Mouse (Mus musculus) limb, embryonic 12.5 days (tissue): ENCODE measurements around the gene Gm38392. TPM values are rescaled to one million over a fixed set of nuclear protein-coding genes. Genes with fewer than 3 reads are reported as not detected.
A peak's percentile ranks its signal among the peaks of the same experiment; 100 is the strongest.

Experiments used
- ATAC-seq: fragments of 200-750 bp; cut with Nextera tagmentation; 2 replicates; pipeline ENCODE4 v1.8.0; 2017; ENCODE audit warnings: low read depth, moderate TSS enrichment; ENCODE audit not compliant: insufficient number of reproducible peaks, insufficient read depth, low FRiP score, low TSS enrichment
- H3K27ac ChIP-seq: fragments of 300-500 bp; sonication (generic); 2 replicates; pipeline ENCODE4 v1.5.1; 2016; ENCODE audit warnings: mild to moderate bottlenecking, moderate library complexity
- H3K27me3 ChIP-seq: fragments of 300-500 bp; sonication (generic); 2 replicates; pipeline ENCODE4 v1.6.1; 2016; ENCODE audit warnings: mild to moderate bottlenecking, moderate library complexity
- H3K36me3 ChIP-seq: fragments of 300-500 bp; sonication (generic); 2 replicates; pipeline ENCODE4 v1.6.1; 2016; ENCODE audit warnings: mild to moderate bottlenecking, moderate library complexity
- H3K4me1 ChIP-seq: fragments of 300-500 bp; sonication (generic); replicated peaks from 2 replicates; pipeline ENCODE4 v1.6.1; 2016
- H3K4me2 ChIP-seq: fragments of 300-500 bp; sonication (generic); 2 replicates; pipeline ENCODE4 v1.6.1; 2016; ENCODE audit warnings: mild to moderate bottlenecking, moderate library complexity
- H3K4me3 ChIP-seq: fragments of 300-500 bp; sonication (generic); replicated peaks from 2 replicates; pipeline ENCODE4 v1.5.1; 2016; ENCODE audit warnings: mild to moderate bottlenecking
- H3K9ac ChIP-seq: fragments of 300-500 bp; sonication (generic); replicated peaks from 2 replicates; pipeline ENCODE4 v1.6.1; 2016; ENCODE audit warnings: mild to moderate bottlenecking, moderate library complexity
- H3K9me3 ChIP-seq: fragments of 300-500 bp; sonication (generic); 2 replicates; pipeline ENCODE4 v1.6.1; 2016; ENCODE audit warnings: mild to moderate bottlenecking, moderate library complexity
- WGBS: fragments of 180-500 bp; shearing (Covaris S2); methylation state at CpG from one replicate; pipeline ENCODE4 v1.1.7; 2016; 5-methylcytosine and 5-hydroxymethylcytosine counted together
- polyA plus RNA-seq: library from polyadenylated mRNA; unstranded; fragments of >200 nt; fragmentation: Nextera tagmentation; extraction: Ambion mirVana; gene quantifications from 2 replicates; pipeline ENCODE4 v1.2.1, GENCODE M21; 2016

Gene Gm38392
- polyA plus RNA-seq, 1 experiment from 2014 or later = 0.25 TPM

DNA sequence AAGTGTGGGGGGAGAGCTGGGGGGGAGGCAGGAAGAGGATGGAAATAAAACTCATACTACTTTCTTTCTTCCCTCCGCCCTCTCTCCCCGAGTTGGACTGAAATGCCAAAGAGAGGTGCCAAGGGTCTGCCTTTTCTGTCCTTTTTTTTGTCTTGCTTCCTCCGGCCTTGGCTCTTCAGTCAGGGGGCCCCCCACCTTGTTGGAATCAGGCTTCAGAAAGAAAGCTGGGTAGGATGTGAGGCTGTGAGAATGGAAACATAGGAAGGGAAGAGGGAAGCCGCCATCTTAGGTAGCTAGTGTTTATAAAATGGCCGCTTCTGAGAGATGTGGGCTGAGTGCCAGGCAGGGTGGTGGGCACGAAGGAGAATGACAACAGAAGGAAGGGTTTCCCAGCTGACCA is 64.6 kb downstream of the Gm38392 start:
- no peak overlapping the region for H3K4me3 ChIP-seq
- no peak overlapping the region for H3K4me2 ChIP-seq
- no peaks in the 10 kb centered on the region for H3K4me1 ChIP-seq
- no peak for ATAC-seq
- no peak overlapping the region for H3K9ac ChIP-seq
- WGBS = 82% methylated on average over 6 of the region's 6 CpGs
- H3K27ac ChIP-seq = no peak overlapping the region
- H3K9me3 ChIP-seq = 0 out of 2 replicates have a peak, but pooled peaks cover 3% of the 10 kb centered on the region
- peaks cover 86% of the 10 kb centered on the region for H3K27me3 ChIP-seq
- no peaks in the 10 kb centered on the region for H3K36me3 ChIP-seq

DNA sequence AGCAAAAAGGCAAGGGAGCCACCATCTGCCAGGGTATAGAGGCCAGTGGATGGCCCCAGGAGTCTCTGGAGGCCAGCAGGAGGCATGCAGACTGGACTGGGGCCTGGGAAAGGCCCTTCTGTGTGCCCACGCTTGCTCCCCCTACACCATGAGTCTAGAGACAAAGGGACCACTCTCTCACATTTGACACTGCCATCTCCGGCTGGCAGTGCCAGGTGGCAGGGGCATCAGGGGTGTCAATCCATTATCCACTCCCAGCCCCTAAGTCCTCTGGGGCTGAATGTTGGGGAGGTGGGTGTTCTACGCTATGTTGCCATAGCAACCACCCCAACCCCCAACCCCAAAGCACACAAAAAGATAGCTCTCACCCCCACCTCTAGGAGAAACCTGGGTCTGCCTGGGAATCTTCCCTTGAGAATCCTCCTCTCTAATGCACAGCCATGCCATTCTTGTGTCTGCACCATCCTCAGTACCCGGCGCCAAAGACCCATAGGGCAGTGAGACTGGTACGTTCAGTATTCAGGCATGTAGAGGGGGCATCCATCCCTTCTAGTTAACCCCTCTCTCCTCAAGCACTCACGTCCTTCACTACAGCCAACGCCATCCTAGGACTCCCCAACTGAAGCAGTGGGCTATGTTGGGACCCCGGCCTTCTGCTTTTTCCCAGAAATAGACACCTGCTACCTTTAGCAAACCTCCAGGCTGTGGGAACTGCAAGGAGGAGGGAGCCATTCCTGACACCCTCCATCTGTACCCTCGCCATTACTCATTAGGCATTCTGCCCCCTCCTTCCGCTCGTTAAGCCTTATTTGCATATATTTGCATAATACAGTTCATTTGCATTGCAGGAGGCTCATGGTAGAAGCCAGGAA is 65.3 kb downstream of the Gm38392 start:
- Histone ChIP-seq H3K36me3 (no peaks in the 10 kb centered on the region), H3K27me3 (peaks cover 93% of the 10 kb centered on the region), H3K4me3 (no peak overlapping the region), H3K9me3 (0 out of 2 replicates have a peak, but pooled peaks cover 3% of the 10 kb centered on the region), H3K4me1 (no peaks in the 10 kb centered on the region), H3K9ac (no peak overlapping the region), H3K4me2 (no peak overlapping the region), H3K27ac (no peak overlapping the region)
- ATAC-seq = no peak
- WGBS = 50% methylated on average over 12 of the region's 12 CpGs

DNA sequence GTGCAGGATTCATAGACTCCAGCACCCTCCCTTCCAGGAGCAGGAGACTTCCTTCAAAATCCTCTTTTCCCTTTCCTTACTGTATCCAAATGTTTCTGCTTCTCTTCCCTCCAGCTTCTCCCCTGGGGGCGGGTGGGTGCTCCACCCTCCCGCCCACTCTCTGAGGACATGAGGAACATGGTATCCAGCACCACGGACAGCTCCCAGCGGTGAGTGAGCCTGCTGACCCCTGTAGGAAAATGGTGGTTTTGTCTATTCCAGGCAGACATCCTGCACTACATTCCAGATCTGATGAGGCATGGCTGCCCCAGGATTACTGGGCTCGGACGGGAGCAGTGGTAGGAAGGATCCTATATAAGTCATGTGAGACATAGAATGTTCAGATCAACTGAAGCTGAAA is 66.2 kb downstream of the Gm38392 start:
- ATAC-seq = no peak; the same call in 1 of the 2 replicates
- no peak overlapping the region for H3K4me2 ChIP-seq
- no peak overlapping the region for H3K27ac ChIP-seq
- peaks cover 98% of the 10 kb centered on the region for H3K27me3 ChIP-seq
- under 1% methylated on average over 6 of the region's 6 CpGs for WGBS
- H3K36me3 ChIP-seq = no peaks in the 10 kb centered on the region
- H3K4me3 ChIP-seq = no peak overlapping the region
- no peak overlapping the region for H3K9ac ChIP-seq
- H3K9me3 ChIP-seq = 0 out of 2 replicates have a peak, but pooled peaks cover 3% of the 10 kb centered on the region
- H3K4me1 ChIP-seq = no peaks in the 10 kb centered on the region

DNA sequence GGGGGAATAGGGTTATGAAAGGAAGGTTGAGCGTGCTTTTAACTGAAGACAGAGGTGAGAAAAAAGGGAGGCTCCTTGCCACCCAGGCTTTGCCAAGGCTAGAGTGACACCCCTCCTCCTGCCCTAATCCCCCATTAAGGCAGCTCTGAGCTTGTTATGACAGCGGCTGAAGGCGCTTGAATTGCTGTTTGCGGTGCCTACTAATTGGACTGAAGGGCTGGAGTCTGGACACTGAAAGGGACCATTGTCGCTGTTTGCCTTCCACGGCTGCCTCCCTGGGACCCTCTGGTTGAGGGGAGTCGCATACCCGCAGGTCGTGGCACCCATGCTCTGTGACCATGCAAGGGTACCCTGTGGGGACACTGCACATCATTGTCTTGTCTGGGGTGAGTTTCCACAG is 67.1 kb downstream of the Gm38392 start:
- Histone ChIP-seq H3K27ac (no peak overlapping the region), H3K9me3 (0 out of 2 replicates have a peak, but pooled peaks cover 3% of the 10 kb centered on the region), H3K36me3 (no peaks in the 10 kb centered on the region), H3K4me2 (no peak overlapping the region), H3K9ac (no peak overlapping the region), H3K4me3 (no peak overlapping the region), H3K27me3 (peaks cover 98% of the 10 kb centered on the region), H3K4me1 (peaks cover 5% of the 10 kb centered on the region)
- ATAC-seq = no peak
- 17% methylated on average over 9 of the region's 9 CpGs for WGBS

DNA sequence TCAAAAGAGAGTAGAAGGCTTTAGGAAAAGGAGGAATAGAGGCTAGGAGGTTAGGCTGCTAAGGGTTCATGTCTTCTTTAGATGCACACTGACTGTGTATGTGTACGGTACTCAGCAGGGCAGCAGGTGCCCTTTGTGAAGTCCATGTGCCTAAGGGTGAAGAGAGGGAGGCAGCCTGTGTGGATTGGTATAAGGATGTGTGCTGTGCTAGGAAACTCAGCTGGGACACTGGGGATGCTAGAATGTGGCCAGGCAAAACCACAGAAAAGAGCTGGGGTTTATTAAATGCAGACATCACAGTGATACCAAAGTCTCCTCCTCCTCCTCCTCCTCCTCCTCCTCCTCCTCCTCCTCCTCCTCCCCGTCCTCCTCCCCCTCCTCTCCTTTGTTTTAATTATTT is 69.3 kb downstream of the Gm38392 start:
- 60% methylated on average over 1 of the region's 2 CpGs for WGBS
- Histone ChIP-seq H3K4me3 (no peak overlapping the region), H3K9ac (no peak overlapping the region), H3K36me3 (no peaks in the 10 kb centered on the region), H3K9me3 (0 out of 2 replicates have a peak, but pooled peaks cover 3% of the 10 kb centered on the region), H3K4me1 (peaks cover 14% of the 10 kb centered on the region), H3K4me2 (no peak overlapping the region), H3K27ac (no peak overlapping the region), H3K27me3 (peaks cover 99% of the 10 kb centered on the region)
- ATAC-seq = no peak

DNA sequence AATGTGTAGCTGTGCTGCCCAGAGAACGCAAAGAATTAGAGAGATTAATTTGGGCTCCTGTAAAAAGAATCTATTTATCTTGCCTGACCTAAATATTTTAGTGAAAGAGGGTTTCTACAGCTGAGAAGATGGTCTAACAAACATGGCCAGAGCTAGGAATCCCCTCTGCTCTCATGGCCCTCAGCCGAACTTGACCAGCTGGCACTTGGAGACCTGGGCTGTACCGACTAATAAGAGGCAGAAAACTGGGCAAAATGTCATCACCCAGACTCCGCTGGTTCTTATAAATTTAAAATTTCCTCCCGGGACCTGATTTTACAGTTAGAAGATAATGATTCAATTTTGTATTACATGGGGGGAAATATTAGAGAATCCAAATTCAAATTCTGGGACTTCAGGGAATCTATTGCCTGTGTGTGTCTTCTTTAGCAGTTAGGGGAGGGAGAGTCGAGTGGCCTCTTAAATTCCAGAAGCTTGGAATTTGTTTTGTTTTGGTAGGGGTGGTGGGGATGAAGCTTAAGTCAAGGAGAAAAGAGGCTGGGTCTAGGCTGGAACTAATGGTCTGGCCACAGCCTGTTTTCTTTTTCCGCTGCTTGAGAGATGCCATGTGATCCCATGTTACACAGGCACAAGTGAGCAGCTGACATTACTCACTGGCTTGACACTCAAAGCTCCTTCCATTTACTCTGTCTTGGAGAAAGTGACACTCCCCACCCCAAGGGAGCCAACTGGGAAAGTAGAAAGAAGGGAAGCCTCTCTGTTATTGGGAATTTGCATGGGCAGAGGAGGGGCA is 70.3 kb downstream of the Gm38392 start:
- H3K9ac ChIP-seq = no peak overlapping the region
- ATAC-seq = no peak
- 0 out of 2 replicates have a peak, but pooled peaks cover 3% of the 10 kb centered on the region for H3K9me3 ChIP-seq
- H3K27ac ChIP-seq = no peak overlapping the region
- no peak overlapping the region for H3K4me3 ChIP-seq
- H3K4me2 ChIP-seq = no peak overlapping the region
- H3K27me3 ChIP-seq = peaks cover 99% of the 10 kb centered on the region
- no peaks in the 10 kb centered on the region for H3K36me3 ChIP-seq
- 7% methylated on average over 7 of the region's 7 CpGs for WGBS
- H3K4me1 ChIP-seq = peaks cover 14% of the 10 kb centered on the region

DNA sequence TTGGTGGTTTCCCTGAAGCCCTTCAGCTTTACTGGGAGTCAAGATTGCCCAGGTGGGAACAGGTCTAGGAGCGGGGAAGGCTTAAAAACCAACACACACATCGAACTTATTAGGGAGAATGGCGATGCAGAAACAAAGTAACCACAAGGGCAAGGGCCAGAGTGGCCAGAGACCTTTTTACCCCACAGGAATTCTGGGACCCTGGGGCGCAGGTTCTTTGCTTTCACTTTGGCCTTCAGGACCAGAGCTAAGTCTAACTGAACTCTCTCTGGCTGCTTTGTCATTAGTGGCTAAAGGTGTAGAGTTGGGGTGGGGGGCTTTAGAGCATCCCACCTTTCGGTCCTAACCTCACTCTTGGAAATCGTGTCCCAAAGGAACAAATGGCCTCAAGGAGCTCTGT is 70.9 kb downstream of the Gm38392 start:
- Histone ChIP-seq H3K9ac (no peak overlapping the region), H3K36me3 (no peaks in the 10 kb centered on the region), H3K4me1 (peaks cover 14% of the 10 kb centered on the region), H3K27me3 (peaks cover 99% of the 10 kb centered on the region), H3K4me3 (peak overlapping the region; percentile 21; the same call in 1 of the 2 replicates), H3K27ac (no peak overlapping the region), H3K4me2 (no peak overlapping the region), H3K9me3 (0 out of 2 replicates have a peak, but pooled peaks cover 3% of the 10 kb centered on the region)
- 2% methylated on average over 6 of the region's 6 CpGs for WGBS
- ATAC-seq = no peak

DNA sequence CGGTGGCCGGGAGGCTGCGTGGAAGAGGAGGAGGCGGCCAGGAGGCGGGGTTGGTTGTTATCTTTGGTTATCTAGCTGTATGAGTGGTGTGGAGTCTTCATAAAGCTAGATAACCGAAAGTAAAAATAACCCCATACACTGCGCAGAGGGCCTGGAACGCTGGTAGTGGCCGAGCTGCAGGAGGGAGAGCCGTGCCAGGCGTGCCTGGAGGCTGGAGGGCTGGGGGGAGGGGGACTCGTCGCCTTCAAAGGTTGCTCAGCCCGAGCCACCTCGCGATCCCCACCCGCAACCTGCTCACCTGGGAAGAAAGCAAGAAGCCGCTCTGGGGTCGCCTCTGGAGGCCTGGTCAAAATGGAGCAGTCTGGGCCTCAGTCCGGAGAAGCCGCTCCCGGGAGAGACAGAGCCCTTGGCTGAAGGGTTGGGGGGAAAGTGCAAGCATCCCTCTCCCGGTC is 71.4 kb downstream of the Gm38392 start:
- no peak overlapping the region for H3K27ac ChIP-seq
- H3K36me3 ChIP-seq = no peaks in the 10 kb centered on the region
- H3K9me3 ChIP-seq = 0 out of 2 replicates have a peak, but pooled peaks cover 3% of the 10 kb centered on the region
- no peak for ATAC-seq
- H3K4me3 ChIP-seq = peak overlapping the region; percentile 21
- peak overlapping the region; percentile 32 for H3K4me2 ChIP-seq
- peaks cover 14% of the 10 kb centered on the region for H3K4me1 ChIP-seq
- H3K27me3 ChIP-seq = peaks cover 99% of the 10 kb centered on the region
- under 1% methylated on average over 23 of the region's 23 CpGs for WGBS
- no peak overlapping the region for H3K9ac ChIP-seq

DNA sequence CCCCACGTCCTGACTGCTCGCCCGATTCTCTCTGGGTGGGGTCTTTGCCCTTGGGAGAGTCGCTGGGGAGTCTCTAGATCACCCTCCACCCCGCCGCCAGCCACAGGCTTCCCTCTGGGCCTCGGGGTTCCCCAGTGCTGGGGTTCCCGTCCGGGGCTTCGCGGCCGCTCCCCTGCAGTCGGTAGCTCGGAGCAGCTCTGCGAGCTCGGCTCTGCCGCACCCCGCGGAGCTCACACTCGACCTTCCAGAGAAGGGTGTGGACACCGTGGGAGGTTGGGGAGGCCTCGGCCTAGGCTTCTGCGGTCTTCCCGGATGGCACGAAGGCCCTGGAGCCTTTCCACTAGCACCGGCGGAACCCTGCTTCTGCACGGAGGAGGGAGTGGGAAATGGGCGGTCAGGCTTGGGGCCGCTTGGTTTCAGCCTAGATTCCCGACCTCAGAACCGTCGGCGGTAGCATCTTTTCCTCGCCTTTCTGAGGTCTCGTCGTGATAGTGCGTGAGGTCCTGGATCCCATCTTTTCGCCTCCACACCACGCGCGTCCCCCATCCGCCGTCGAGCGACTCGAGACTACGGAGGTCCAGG is 71.9 kb downstream of the Gm38392 start:
- Histone ChIP-seq H3K27ac (no peak overlapping the region), H3K4me1 (peaks cover 14% of the 10 kb centered on the region)
- under 1% methylated on average over 48 of the region's 48 CpGs for WGBS

DNA sequence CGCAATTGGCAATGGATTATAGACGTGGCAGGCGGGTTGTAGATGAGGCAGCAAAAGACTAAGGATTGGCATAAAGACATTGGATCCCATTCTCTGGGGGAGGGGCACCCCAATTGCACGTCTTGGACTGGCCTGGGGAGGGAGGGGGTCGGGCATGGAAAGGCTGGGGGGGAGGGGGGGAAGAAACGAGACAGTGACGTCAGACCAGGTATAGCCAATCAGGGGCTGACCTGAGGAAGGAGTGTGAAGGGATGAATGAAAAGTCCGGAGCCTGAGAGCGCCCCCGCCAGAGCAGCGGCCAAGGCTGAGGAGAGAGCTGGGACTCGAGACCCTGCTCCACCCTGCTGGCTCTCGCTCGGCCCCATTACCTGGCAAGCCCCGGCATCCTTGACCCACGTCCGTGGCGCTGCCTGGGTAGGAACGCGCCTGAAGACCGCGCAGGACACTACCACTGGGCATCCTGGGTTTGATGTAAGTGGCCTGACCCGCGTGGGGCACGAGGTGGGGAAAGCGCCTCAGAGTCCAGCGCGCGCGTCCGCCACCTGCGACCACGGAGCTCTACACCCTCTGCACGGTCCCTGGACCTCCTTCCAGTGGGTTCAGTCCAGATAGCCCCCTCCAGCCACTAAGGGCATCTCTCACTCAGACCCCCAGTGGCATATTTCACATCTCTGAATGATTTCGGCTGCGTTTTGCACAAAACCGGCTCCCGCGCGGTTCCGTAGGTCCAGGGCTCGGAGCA is 72.6 kb downstream of the Gm38392 start:
- Histone ChIP-seq H3K4me1 (peaks cover 14% of the 10 kb centered on the region), H3K9me3 (no peaks in the 10 kb centered on the region), H3K27ac (no peak overlapping the region), H3K36me3 (no peaks in the 10 kb centered on the region), H3K4me3 (peak overlapping the region; percentile 21), H3K9ac (no peak overlapping the region), H3K4me2 (0 out of 2 replicates have a peak overlapping the region, but pooled peaks have one; percentile 32), H3K27me3 (peaks cover 99% of the 10 kb centered on the region)
- WGBS = 1% methylated on average over 41 of the region's 42 CpGs
- ATAC-seq = no peak

More for the DNA sequence above, 71.9 kb downstream of the Gm38392 start:
- Histone ChIP-seq H3K9ac (no peak overlapping the region), H3K9me3 (0 out of 2 replicates have a peak, but pooled peaks cover 3% of the 10 kb centered on the region), H3K27me3 (peaks cover 99% of the 10 kb centered on the region), H3K36me3 (no peaks in the 10 kb centered on the region), H3K4me2 (peak overlapping the region; percentile 32), H3K4me3 (peak overlapping the region; percentile 21)
- no peak for ATAC-seq
